Mouse (Mus musculus) thymus, adult 2 months (tissue): ENCODE measurements around the gene 9530077C05Rik. TPM values are rescaled to one million over a fixed set of nuclear protein-coding genes. Genes with fewer than 3 reads are reported as not detected.
"Not testable (repeated sequence)": the region's sequence is repeated elsewhere in the genome, so short reads cannot be mapped to it uniquely, and the experiment has no call there.

Experiments used
- DNase-seq: peaks from one replicate; pipeline ENCODE4 v3.0.0; 2021
- H3K27ac ChIP-seq: fragments of 200-500 bp; 2 replicates; pipeline ENCODE4 v1.5.1; 2012; ENCODE audit warnings: low read length, control low read depth; ENCODE audit not compliant: control insufficient read depth, insufficient read depth
- H3K27me3 ChIP-seq: fragments of 200-500 bp; 2 replicates; pipeline ENCODE4 v1.6.1; 2012; ENCODE audit warnings: mild to moderate bottlenecking, low read length, moderate library complexity, mixed read lengths; ENCODE audit not compliant: control insufficient read depth, insufficient read depth
- H3K36me3 ChIP-seq: fragments of 200-500 bp; 2 replicates; pipeline ENCODE4 v1.6.1; 2012; ENCODE audit warnings: mild to moderate bottlenecking, low read length, moderate library complexity; ENCODE audit not compliant: control insufficient read depth, insufficient read depth
- H3K4me1 ChIP-seq: fragments of 200-500 bp; replicated peaks from 2 replicates; pipeline ENCODE4 v1.6.1; 2012; ENCODE audit warnings: low read length; ENCODE audit not compliant: control insufficient read depth, insufficient read depth
- H3K4me3 ChIP-seq: fragments of 200-500 bp; 2 replicates; pipeline ENCODE4 v1.5.1; 2012; ENCODE audit warnings: mild to moderate bottlenecking, low read length, control low read depth, moderate library complexity; ENCODE audit not compliant: control insufficient read depth, insufficient read depth
- CTCF ChIP-seq: fragments of 200-500 bp; IDR thresholded peaks from 2 replicates; pipeline ENCODE4 v1.5.1; 2012; ENCODE audit warnings: mild to moderate bottlenecking, control low read depth, low read length, moderate library complexity, borderline replicate concordance; ENCODE audit not compliant: control insufficient read depth, poor library complexity, insufficient read depth; ENCODE audit errors: extremely low read depth
- POLR2A ChIP-seq: fragments of 200-500 bp; IDR thresholded peaks from 2 replicates; pipeline ENCODE4 v1.6.1; 2012; ENCODE audit warnings: mild to moderate bottlenecking, low read length, control low read depth, moderate library complexity; ENCODE audit not compliant: control insufficient read depth, poor library complexity, insufficient read depth; ENCODE audit errors: extremely low read depth
- WGBS: fragments of 180-500 bp; shearing (Covaris S2); methylation state at CpG from one replicate; pipeline ENCODE4 v1.1.7; 2018; 5-methylcytosine and 5-hydroxymethylcytosine counted together
- polyA plus RNA-seq: library from polyadenylated mRNA; depleted of rRNA; stranded (reverse); fragments of >200 nt; gene quantifications from 2 replicates; pipeline ENCODE4 v1.2.3, GENCODE M21; 2012

9530077C05Rik gene
- polyA plus RNA-seq, 1 experiment: 2.1 TPM

DNA sequence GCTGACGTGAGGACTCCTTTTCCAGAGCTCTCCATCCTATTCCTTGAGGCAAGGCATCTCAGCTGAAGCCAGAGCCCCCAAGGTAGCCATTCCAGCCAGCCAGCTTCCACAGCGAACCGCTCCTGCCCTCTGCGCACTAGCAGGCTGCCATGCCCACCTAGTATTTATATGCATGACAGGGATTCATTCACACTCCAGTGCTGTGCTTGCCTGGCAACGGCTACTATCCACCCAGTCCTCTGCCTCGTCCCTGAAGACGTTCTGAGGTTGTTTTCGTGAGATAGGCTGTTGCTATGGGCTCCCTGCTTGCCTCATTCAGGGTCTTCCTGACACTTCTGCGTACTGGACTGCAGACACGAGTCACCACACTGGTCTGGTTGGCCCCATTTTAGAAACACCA lies 41.4 kb downstream of the 9530077C05Rik start:
- Histone ChIP-seq H3K4me3 (no peak overlapping the region), H3K27me3 (no peaks in the 10 kb centered on the region), H3K27ac (no peak overlapping the region), H3K4me1 (no peaks in the 10 kb centered on the region), H3K36me3 (peaks cover 82% of the 10 kb centered on the region)
- 97% methylated on average over 10 of the region's 10 CpGs for WGBS
- no peak for DNase-seq
- no peak for TF ChIP-seq CTCF
- no peak for TF ChIP-seq POLR2A

DNA sequence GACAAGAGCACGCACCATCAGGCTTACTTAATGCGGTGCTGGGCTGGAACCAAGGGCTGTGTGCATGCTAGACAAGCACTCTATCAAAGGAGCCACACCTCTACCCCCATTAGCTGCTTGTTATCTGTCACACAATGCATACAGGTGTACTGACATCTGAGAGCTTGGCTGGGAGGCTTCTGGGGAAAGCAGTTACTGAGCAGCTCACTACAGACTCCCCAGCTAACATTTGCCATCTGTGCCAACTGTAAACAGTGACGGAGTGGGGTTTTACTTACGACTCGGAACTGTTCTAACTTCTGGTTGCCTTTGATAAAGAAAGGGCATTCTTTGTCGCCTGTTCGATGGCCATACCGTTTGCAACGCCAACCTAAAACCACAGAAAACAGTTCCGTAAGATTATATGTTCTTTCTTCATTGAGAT lies 42.2 kb downstream of the 9530077C05Rik start:
- H3K27ac ChIP-seq: no peak overlapping the region
- peaks cover 74% of the 10 kb centered on the region for H3K36me3 ChIP-seq
- WGBS: 97% methylated on average over 10 of the region's 10 CpGs
- DNase-seq: no peak
- H3K4me3 ChIP-seq: no peak overlapping the region
- no peaks in the 10 kb centered on the region for H3K4me1 ChIP-seq
- TF ChIP-seq POLR2A (no peak), CTCF (no peak)
- no peaks in the 10 kb centered on the region for H3K27me3 ChIP-seq

DNA sequence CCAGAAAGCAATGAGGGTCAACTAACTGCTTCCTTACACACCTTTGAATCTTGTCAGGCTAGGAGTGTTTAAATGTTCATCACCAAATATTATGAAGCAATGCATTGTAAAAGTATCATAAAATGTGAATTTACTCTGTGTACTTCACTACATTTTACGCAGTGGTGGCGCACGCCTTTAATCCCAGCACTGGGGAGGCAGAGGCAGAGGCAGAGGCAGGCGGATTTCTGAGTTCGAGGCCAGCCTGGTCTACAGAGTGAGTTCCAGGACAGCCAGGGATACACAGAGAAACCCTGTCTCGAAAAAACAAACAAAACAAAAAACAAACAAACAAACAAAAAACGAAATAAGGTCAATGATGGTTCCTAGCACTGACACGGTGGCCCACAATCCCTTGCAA lies 42.7 kb downstream of the 9530077C05Rik start, which contains the start of gene Gm17545:
TSS of gene Gm17545 (plus strand) at position 301 of the 400 bp plus-strand sequence.
- not testable (repeated sequence) for H3K27ac ChIP-seq, H3K27me3 ChIP-seq, H3K4me3 ChIP-seq, H3K4me1 ChIP-seq, DNase-seq
- WGBS: 96% methylated on average over 8 of the region's 8 CpGs
- peaks cover 72% of the 10 kb centered on the region for H3K36me3 ChIP-seq

DNA sequence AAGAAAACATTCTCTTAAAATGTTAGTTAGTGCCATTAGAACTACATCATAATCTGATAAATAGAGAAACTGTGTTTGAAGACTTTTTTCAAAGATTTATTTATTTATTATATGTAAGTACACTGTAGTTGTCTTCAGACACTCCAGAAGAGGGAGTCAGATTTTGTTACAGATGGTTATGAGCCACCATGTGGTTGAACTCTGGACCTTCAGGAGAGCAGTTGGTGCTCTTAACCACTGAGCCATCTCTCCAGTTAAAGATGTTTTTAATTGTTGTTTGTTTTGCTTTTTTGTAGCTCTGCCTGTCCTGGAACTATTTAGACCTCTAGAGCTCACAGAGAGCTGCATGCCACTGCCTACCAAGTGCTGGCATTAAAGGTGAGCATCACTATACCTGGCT lies 43.7 kb downstream of the 9530077C05Rik start:
- H3K4me1 ChIP-seq: no peaks in the 10 kb centered on the region
- no peaks in the 10 kb centered on the region for H3K27me3 ChIP-seq
- no peak overlapping the region for H3K27ac ChIP-seq
- peaks cover 67% of the 10 kb centered on the region for H3K36me3 ChIP-seq
- DNase-seq: no peak
- H3K4me3 ChIP-seq: no peak overlapping the region
- no peak for TF ChIP-seq CTCF
- no peak for TF ChIP-seq POLR2A

DNA sequence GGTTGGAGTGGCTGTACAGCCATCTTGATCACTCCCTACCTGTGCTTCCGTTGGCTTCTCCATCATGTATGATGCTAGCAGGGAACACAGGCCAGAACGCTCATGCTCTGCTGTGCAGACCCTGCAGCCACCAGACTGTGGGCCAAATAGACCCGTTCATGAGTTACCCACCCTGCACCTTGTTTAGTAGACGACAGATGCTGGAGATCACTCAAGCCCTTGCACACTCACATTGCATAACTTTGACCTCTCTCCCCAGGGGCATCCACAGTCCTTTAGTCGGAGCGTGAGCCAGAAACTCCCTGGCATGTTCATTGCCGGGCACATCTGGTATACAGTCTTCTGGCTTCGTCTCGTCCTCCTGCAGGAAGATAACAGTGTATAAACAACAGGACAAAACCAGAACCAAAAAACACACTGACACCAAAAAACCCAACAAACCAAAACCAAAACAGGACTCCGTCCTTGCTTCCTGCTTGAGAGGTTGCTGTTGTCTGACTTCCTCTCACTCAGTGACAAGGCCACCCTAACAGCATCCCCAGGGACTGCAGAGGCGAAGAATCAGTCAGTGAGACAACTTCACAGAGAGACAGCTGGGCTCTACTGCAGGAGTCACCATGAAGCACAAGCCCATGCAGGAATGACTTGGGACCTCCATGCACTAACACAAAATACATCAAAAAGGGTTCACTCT lies 46.0 kb downstream of the 9530077C05Rik start:
- H3K4me1 ChIP-seq: no peaks in the 10 kb centered on the region
- peaks cover 57% of the 10 kb centered on the region for H3K36me3 ChIP-seq
- H3K27ac ChIP-seq: no peak overlapping the region
- no peak for DNase-seq
- TF ChIP-seq CTCF (no peak), POLR2A (no peak)
- 95% methylated on average over 11 of the region's 11 CpGs for WGBS
- no peak overlapping the region for H3K4me3 ChIP-seq
- H3K27me3 ChIP-seq: no peaks in the 10 kb centered on the region

DNA sequence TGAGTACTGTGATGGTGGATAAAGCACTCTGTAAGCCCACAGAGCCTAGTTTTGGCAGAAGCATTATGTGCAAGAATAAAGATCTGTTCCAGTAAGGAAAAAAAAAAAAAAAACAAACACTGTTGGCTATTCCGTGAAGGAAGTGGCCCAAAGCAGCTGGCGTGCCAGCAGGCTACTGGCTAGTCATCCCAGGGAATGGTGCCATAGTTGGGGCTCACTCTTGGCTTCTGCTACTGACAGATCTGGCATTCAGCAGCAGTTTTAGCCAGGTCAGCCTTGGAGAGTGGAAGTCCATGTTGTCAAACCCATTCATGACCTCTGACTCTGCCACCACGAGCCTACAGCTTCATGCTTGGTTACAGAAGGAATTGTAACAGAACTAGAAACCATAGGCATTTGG lies 50.6 kb downstream of the 9530077C05Rik start:
- no peak overlapping the region for H3K27ac ChIP-seq
- H3K27me3 ChIP-seq: no peaks in the 10 kb centered on the region
- H3K36me3 ChIP-seq: peaks cover 18% of the 10 kb centered on the region
- TF ChIP-seq CTCF (no peak), POLR2A (no peak)
- no peak overlapping the region for H3K4me3 ChIP-seq
- 98% methylated on average over 3 of the region's 3 CpGs for WGBS
- no peak for DNase-seq
- H3K4me1 ChIP-seq: no peaks in the 10 kb centered on the region

DNA sequence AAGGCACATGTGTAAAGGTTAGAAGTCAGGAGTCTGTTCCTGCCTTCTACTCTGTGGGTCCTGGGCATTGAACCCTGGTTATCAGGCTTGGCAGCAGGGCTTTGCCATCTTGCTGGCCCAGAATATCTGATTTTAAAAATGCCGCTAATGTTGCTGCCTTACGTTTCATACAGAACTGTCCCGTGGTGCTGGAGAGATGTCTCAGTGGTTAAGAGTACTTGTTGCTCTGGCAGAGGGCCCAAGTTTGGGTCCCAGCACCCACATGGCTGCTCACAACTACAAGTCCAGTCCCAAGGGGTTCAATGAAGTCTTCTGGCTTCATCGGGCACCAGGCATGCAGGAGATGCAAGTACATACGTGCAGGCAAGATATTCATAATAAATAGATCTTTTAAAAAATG lies 54.9 kb downstream of the 9530077C05Rik start:
- H3K36me3 ChIP-seq: peaks cover 2% of the 10 kb centered on the region; the same call in 1 of the 2 replicates
- H3K4me3 ChIP-seq: no peak overlapping the region
- TF ChIP-seq CTCF (no peak), POLR2A (no peak)
- H3K27ac ChIP-seq: no peak overlapping the region
- no peak for DNase-seq
- H3K4me1 ChIP-seq: no peaks in the 10 kb centered on the region
- no peaks in the 10 kb centered on the region for H3K27me3 ChIP-seq
- WGBS: 97% methylated on average over 5 of the region's 5 CpGs
